17 mouse cellular contexts compared by ENCODE assay signal in the genomic region with DNA sequence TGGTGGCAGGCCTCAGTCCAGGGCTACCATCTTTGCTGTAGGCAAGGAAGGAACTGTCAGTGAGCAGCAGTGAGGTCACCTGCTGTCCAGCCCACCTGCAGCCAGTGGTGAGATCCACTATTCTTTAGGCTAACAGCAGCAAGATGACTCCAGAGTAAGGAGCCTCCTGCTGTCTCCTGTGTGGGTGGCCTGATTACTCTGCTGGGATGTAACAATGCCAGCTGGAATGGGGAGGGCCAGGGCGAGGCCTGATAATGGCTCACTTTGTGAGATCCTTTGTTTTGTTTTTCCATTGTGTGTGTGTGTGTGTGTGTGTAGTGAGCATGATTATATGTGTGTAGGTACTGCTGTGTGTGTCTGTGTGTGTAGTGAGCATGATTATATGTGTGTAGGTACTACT.
A peak's percentile ranks its signal among the peaks of the same experiment; 100 is the strongest.
DNase-seq lines count a peak whose midpoint lies in the region; ATAC-seq and TF ChIP-seq lines count a peak whose summit lies in the region.
"Had no signal": no experiment of that assay in that cellular context is flagged by ENCODE, and none has a peak within 500 bp of the region (broad histone marks: within the 10 kb centered on the region; RNA-seq: fewer than 3 reads in every experiment).

No protein-coding gene starts in this region.

- no peak overlapping the region for H3K4me2 ChIP-seq in hindbrain, embryonic 13.5 days
- no peak overlapping the region for H3K4me2 ChIP-seq in hindbrain, postnatal 0 days (ENCODE audit: low read depth, low read length)
- H3K4me2 ChIP-seq in neural tube, embryonic 11.5 days (ENCODE audit: low read depth): no peak overlapping the region
- H3K4me2 ChIP-seq in stomach, postnatal 0 days (replicated peaks; ENCODE audit: low read depth): no peak overlapping the region
- H3K4me2 ChIP-seq: forebrain, embryonic 15.5 days; limb, embryonic 12.5 days; lung, embryonic 15.5 days had no signal

- TF ChIP-seq CTCF in hindbrain, postnatal 0 days (IDR thresholded peaks at IDR 0.05; ENCODE audit: low read depth): no peak
- no peak for TF ChIP-seq CTCF in stomach, postnatal 0 days (IDR thresholded peaks at IDR 0.05; ENCODE audit: low read depth)
- TF ChIP-seq CTCF in lung, adult 2 months (IDR thresholded peaks at IDR 0.05; ENCODE audit: insufficient read depth, low read length): no peak

- peaks cover 17% of the 10 kb centered on the region for H3K4me1 ChIP-seq in hindbrain, embryonic 13.5 days (replicated peaks)
- no peaks in the 10 kb centered on the region for H3K4me1 ChIP-seq in hindbrain, postnatal 0 days (ENCODE audit: insufficient read depth, low read length)
- 0 out of 2 replicates have a peak, but pooled peaks cover 2% of the 10 kb centered on the region for H3K4me1 ChIP-seq in neural tube, embryonic 11.5 days (ENCODE audit: control insufficient read depth, insufficient read depth, low read length)
- no peaks in the 10 kb centered on the region for H3K4me1 ChIP-seq in stomach, postnatal 0 days (replicated peaks; ENCODE audit: control insufficient read depth, insufficient read depth)
- no peaks in the 10 kb centered on the region for H3K4me1 ChIP-seq in lung, adult 2 months (ENCODE audit: control insufficient read depth, insufficient read depth, low read length)

- DNase-seq in hindbrain, postnatal 0 days (ENCODE audit: low spot score): no peak
- DNase-seq in neural tube, embryonic 11.5 days (ENCODE audit: low spot score): no peak
- no peak for DNase-seq in neural tube, embryonic 10.5 days (ENCODE audit: extremely low spot score, low spot score)
- DNase-seq in stomach, postnatal 0 days (ENCODE audit: low spot score): peak; percentile 35
- DNase-seq in thymus, postnatal 14 days: no peak
- DNase-seq in lung, adult 2 months: no peak
- DNase-seq: adrenal gland, postnatal 14 days; cerebellum, postnatal 25 days; gastrocnemius, postnatal 25 days; kidney, postnatal 14 days; thymus, adult 2 months had no signal

- 0 out of 2 replicates have a peak, but pooled peaks have one; percentile 43 for ATAC-seq in hindbrain, embryonic 13.5 days (ENCODE audit: low FRiP score)
- ATAC-seq in hindbrain, postnatal 0 days: no peak
- ATAC-seq in neural tube, embryonic 11.5 days (ENCODE audit: insufficient read depth, low FRiP score, low TSS enrichment): no peak
- peak; percentile 54 for ATAC-seq in megakaryocyte-erythroid progenitor cell, adult 5-6 weeks (replicated peaks; ENCODE audit: low FRiP score, low TSS enrichment, poor library complexity, severe bottlenecking)
- no peak for ATAC-seq in stomach, postnatal 0 days (ENCODE audit: low FRiP score, low TSS enrichment)
- ATAC-seq: forebrain, embryonic 15.5 days; Patski had no signal

- H3K27ac ChIP-seq in hindbrain, embryonic 13.5 days: peak overlapping the region; percentile 45
- no peak overlapping the region for H3K27ac ChIP-seq in hindbrain, postnatal 0 days
- 0 out of 2 replicates have a peak overlapping the region, but pooled peaks have one; percentile 20 for H3K27ac ChIP-seq in neural tube, embryonic 11.5 days (ENCODE audit: low read depth, low read length)
- H3K27ac ChIP-seq in stomach, postnatal 0 days (replicated peaks): no peak overlapping the region
- H3K27ac ChIP-seq: forebrain, embryonic 15.5 days; limb, embryonic 12.5 days; lung, embryonic 15.5 days had no signal

- TF ChIP-seq EP300 in stomach, postnatal 0 days (optimal IDR thresholded peaks at IDR 0.05): no peak

- no peaks in the 10 kb centered on the region for H3K36me3 ChIP-seq in hindbrain, embryonic 13.5 days
- H3K36me3 ChIP-seq in hindbrain, postnatal 0 days (ENCODE audit: insufficient read depth, low read length): no peaks in the 10 kb centered on the region
- H3K36me3 ChIP-seq in neural tube, embryonic 11.5 days (ENCODE audit: control insufficient read depth, insufficient read depth, low read length): no peaks in the 10 kb centered on the region
- no peaks in the 10 kb centered on the region for H3K36me3 ChIP-seq in stomach, postnatal 0 days (ENCODE audit: control insufficient read depth, insufficient read depth, low read length)
- H3K36me3 ChIP-seq: forebrain, embryonic 15.5 days; limb, embryonic 12.5 days; lung, embryonic 15.5 days had no signal

- TF ChIP-seq POLR2A in lung, adult 2 months (IDR thresholded peaks at IDR 0.05; ENCODE audit: borderline replicate concordance, extremely low read depth, low read depth, low read length): no peak

- no peak overlapping the region for H3K4me3 ChIP-seq in hindbrain, embryonic 13.5 days
- no peak overlapping the region for H3K4me3 ChIP-seq in hindbrain, postnatal 0 days (ENCODE audit: low read length)
- H3K4me3 ChIP-seq in neural tube, embryonic 11.5 days (ENCODE audit: low read depth, low read length): no peak overlapping the region
- no peak overlapping the region for H3K4me3 ChIP-seq in stomach, postnatal 0 days (ENCODE audit: low read depth, low read length)
- H3K4me3 ChIP-seq in lung, adult 2 months (replicated peaks; ENCODE audit: extremely low read depth, low read depth, low read length): no peak overlapping the region
- H3K4me3 ChIP-seq: forebrain, embryonic 15.5 days; limb, embryonic 12.5 days; lung, embryonic 15.5 days had no signal

- H3K27me3 ChIP-seq in hindbrain, embryonic 13.5 days: no peaks in the 10 kb centered on the region
- H3K27me3 ChIP-seq in hindbrain, postnatal 0 days (ENCODE audit: insufficient read depth, low read length): no peaks in the 10 kb centered on the region
- no peaks in the 10 kb centered on the region for H3K27me3 ChIP-seq in neural tube, embryonic 11.5 days (ENCODE audit: control insufficient read depth, insufficient read depth, low read length)
- no peaks in the 10 kb centered on the region for H3K27me3 ChIP-seq in stomach, postnatal 0 days (ENCODE audit: control insufficient read depth, insufficient read depth, low read length)
- H3K27me3 ChIP-seq: forebrain, embryonic 15.5 days; limb, embryonic 12.5 days; lung, embryonic 15.5 days; Patski had no signal

- no peak overlapping the region for H3K9ac ChIP-seq in hindbrain, embryonic 13.5 days
- no peak overlapping the region for H3K9ac ChIP-seq in hindbrain, postnatal 0 days (replicated peaks; ENCODE audit: low read length)
- no peak overlapping the region for H3K9ac ChIP-seq in neural tube, embryonic 11.5 days (ENCODE audit: low read length)
- H3K9ac ChIP-seq in stomach, postnatal 0 days (ENCODE audit: low read length): no peak overlapping the region
- H3K9ac ChIP-seq: forebrain, embryonic 15.5 days; limb, embryonic 12.5 days; lung, embryonic 15.5 days had no signal

- H3K9me3 ChIP-seq in hindbrain, embryonic 13.5 days: no peaks in the 10 kb centered on the region
- H3K9me3 ChIP-seq in hindbrain, postnatal 0 days (ENCODE audit: low read length): no peaks in the 10 kb centered on the region
- H3K9me3 ChIP-seq in neural tube, embryonic 11.5 days (ENCODE audit: control insufficient read depth, low read length): no peaks in the 10 kb centered on the region
- no peaks in the 10 kb centered on the region for H3K9me3 ChIP-seq in stomach, postnatal 0 days (ENCODE audit: control insufficient read depth, low read length)
- H3K9me3 ChIP-seq: forebrain, embryonic 15.5 days; limb, embryonic 12.5 days; lung, embryonic 15.5 days had no signal

- WGBS in hindbrain, embryonic 13.5 days: 13% methylated on average over 1 of the region's 1 CpGs
- WGBS in hindbrain, postnatal 0 days: 11% methylated on average over 1 of the region's 1 CpGs
- WGBS in neural tube, embryonic 11.5 days: 21% methylated on average over 1 of the region's 1 CpGs
- 60% methylated on average over 1 of the region's 1 CpGs for WGBS in stomach, postnatal 0 days
- 58% methylated on average over 1 of the region's 1 CpGs for WGBS in lung, adult 2 months

Comparison
In these comparisons a context has a peak if more than half of its experiments do, and no peak if none do; other contexts are left out.
1. ATAC-seq: peak in hindbrain, embryonic 13.5 days (single experiment) and megakaryocyte-erythroid progenitor cell, adult 5-6 weeks (single experiment); none in hindbrain, postnatal 0 days (single experiment), neural tube, embryonic 11.5 days (single experiment) and stomach, postnatal 0 days (single experiment).
2. H3K27ac ChIP-seq: peak in hindbrain, embryonic 13.5 days (single experiment) and neural tube, embryonic 11.5 days (single experiment); none in hindbrain, postnatal 0 days (single experiment) and stomach, postnatal 0 days (single experiment).